Mouse (Mus musculus): ENCODE data around the gene 2310061I04Rik. TPM values are rescaled to one million over a fixed set of nuclear protein-coding genes. Genes with fewer than 3 reads are reported as not detected.

Gene 2310061I04Rik
- total and polyA plus RNA-seq, 2 experiments from 2014 or later: 31.6 to 66.3 TPM

DNA sequence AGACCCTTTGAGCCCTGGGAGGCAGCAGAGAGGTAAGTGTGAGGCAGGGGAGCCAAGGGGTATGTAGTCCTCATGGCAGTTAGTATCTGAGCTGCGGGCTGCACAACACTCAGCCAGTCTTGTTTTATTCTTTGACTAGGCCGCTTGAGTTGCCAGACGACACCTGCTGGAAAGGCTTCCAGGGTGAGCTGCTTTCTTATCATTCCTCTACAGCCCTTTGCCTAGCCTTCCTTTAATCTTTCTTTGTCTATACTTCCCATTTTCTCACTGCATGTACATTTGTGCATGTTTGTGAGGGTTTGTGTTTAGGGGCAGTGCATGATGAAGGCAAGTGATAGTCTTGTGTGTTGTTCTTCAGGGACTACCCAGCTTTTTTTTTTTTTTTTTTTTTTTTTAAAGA, 46.3 kb downstream of the 2310061I04Rik start:
- Histone ChIP-seq H3K4me2 (ENCODE audit: low read depth) (no peak overlapping the region), H3K4me3 (ENCODE audit: low read depth, low read length) (no peak overlapping the region), H3K27ac (ENCODE audit: low read depth, low read length) (no peak overlapping the region), H3K4me1 (ENCODE audit: insufficient read depth) (no peaks in the 10 kb centered on the region), H3K27me3 (ENCODE audit: insufficient read depth, low read length) (no peaks in the 10 kb centered on the region), H3K9me3 (ENCODE audit: low read length) (no peaks in the 10 kb centered on the region), H3K9ac (no peak overlapping the region), H3K36me3 (ENCODE audit: insufficient read depth) (peaks cover 85% of the 10 kb centered on the region)
- TF ChIP-seq CTCF (IDR thresholded peaks at IDR 0.05; ENCODE audit: low read depth): no peak
- ATAC-seq (no peak), DNase-seq (no peak)
- WGBS: 89% methylated on average over 3 of the region's 3 CpGs

DNA sequence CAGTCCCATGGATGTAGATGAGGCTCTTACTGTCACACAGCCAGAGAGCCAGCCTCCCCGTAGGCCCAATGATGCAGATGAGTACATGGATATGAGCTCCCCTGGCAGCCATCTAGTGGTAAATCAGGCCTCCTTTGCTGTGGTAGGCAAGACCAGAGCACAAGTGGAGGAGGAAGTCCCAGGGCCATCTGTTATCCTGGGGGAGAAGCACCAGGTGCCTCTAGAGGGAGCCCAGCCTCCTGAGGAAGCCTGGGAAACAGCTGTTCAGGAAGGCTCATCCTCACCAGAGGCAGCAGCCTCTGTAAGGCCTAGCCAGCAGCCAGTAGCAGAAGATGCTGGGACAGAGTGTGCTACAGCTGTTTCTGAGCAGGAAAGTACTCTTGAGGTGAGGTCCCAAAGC, 49.1 kb downstream of the 2310061I04Rik start:
- ATAC-seq (peak; percentile 38; the same call in 1 of the 2 replicates), DNase-seq (no peak)
- no peaks in the 10 kb centered on the region for H3K27me3 ChIP-seq (ENCODE audit: insufficient read depth, low read length)
- H3K9me3 ChIP-seq (ENCODE audit: low read length): no peaks in the 10 kb centered on the region
- H3K36me3 ChIP-seq (ENCODE audit: insufficient read depth): peaks cover 74% of the 10 kb centered on the region
- H3K27ac ChIP-seq (ENCODE audit: low read depth, low read length): no peak overlapping the region
- WGBS: 67% methylated on average over 1 of the region's 1 CpGs
- no peak overlapping the region for H3K4me3 ChIP-seq (ENCODE audit: low read depth, low read length)
- H3K4me2 ChIP-seq (ENCODE audit: low read depth): no peak overlapping the region
- no peak; the same call in none of the 2 replicates for TF ChIP-seq CTCF (IDR thresholded peaks at IDR 0.05; ENCODE audit: low read depth)
- H3K4me1 ChIP-seq (ENCODE audit: insufficient read depth): no peaks in the 10 kb centered on the region
- no peak overlapping the region for H3K9ac ChIP-seq

DNA sequence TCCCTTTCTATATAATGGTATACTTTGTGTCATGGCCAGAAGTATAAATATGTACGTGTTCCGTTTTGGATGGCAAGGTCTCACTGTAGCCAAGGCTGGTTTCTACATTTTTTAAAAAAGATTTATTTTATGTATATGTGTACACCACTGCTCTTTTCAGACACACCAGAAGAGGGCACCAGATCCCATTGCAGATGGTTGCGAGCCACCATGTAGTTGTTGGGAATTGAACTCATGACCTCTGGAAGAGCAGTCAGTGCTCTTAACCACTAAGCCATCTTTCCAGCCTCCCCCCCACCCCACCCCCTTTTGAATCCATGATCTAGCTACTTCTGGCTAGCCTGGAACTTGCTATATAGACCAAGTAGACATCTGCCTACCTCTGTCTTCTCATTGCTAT, 53.7 kb downstream of the 2310061I04Rik start:
- Histone ChIP-seq H3K27me3 (ENCODE audit: insufficient read depth, low read length) (no peaks in the 10 kb centered on the region), H3K4me2 (ENCODE audit: low read depth) (no peak overlapping the region), H3K4me3 (ENCODE audit: low read depth, low read length) (no peak overlapping the region), H3K27ac (ENCODE audit: low read depth, low read length) (no peak overlapping the region), H3K9ac (no peak overlapping the region), H3K4me1 (ENCODE audit: insufficient read depth) (peaks cover 10% of the 10 kb centered on the region; the same call in 1 of the 2 replicates), H3K36me3 (ENCODE audit: insufficient read depth) (peaks cover 32% of the 10 kb centered on the region), H3K9me3 (ENCODE audit: low read length) (no peaks in the 10 kb centered on the region)
- DNase-seq: no peak
- TF ChIP-seq CTCF (IDR thresholded peaks at IDR 0.05; ENCODE audit: low read depth): peak; percentile 36
- no peak for ATAC-seq
- 91% methylated on average over 3 of the region's 3 CpGs for WGBS

MicroRNA genes within 50 kb of the gene (microRNA counts, 519-probe panel; counts per million panel counts)
- not detected for microRNA mmu-miR-1894-3p
- not detected for microRNA mmu-miR-1894-5p

Small RNAs within 50 kb of the gene (microRNA-seq; reads per million reads assigned to microRNA genes)
- gene Gm28033 (0 to 0.37 reads per million in 2 experiments), gene Mir1894 (0 to 0.37 reads per million in 2 experiments)

Other genes with a start within 250 kb of the 2310061I04Rik start
- gene Vars2, start 229.8 kb downstream of the 2310061I04Rik start, total RNA-seq (2014; rRNA removed): 29.5 and 42.0 TPM in 2 replicates
- 8.5 and 10.4 TPM in 2 replicates for gene Vars2, start 229.8 kb downstream of the 2310061I04Rik start, polyA plus RNA-seq (2015; fragmentation: Nextera tagmentation; extraction: Ambion mirVana)
- gene Gtf2h4, start 223.7 kb downstream of the 2310061I04Rik start, total RNA-seq (2014; rRNA removed): 21.2 and 30.9 TPM in 2 replicates
- 20.9 and 22.1 TPM in 2 replicates for gene Gtf2h4, start 223.7 kb downstream of the 2310061I04Rik start, polyA plus RNA-seq (2015; fragmentation: Nextera tagmentation; extraction: Ambion mirVana)
- 53.0 and 59.8 TPM in 2 replicates for gene Ddr1, start 192.8 kb downstream of the 2310061I04Rik start, total RNA-seq (2014; rRNA removed)
- gene Ddr1, start 192.8 kb downstream of the 2310061I04Rik start, polyA plus RNA-seq (2015; fragmentation: Nextera tagmentation; extraction: Ambion mirVana): 37.3 and 51.2 TPM in 2 replicates
- 8.9 and 9.0 TPM in 2 replicates for gene Ier3, start 75.7 kb downstream of the 2310061I04Rik start, total RNA-seq (2014; rRNA removed)
- 13.0 and 13.1 TPM in 2 replicates for gene Ier3, start 75.7 kb downstream of the 2310061I04Rik start, polyA plus RNA-seq (2015; fragmentation: Nextera tagmentation; extraction: Ambion mirVana)
- 90.4 and 103 TPM in 2 replicates for gene Flot1, start 74.2 kb downstream of the 2310061I04Rik start, total RNA-seq (2014; rRNA removed)
- 104 and 113 TPM in 2 replicates for gene Flot1, start 74.2 kb downstream of the 2310061I04Rik start, polyA plus RNA-seq (2015; fragmentation: Nextera tagmentation; extraction: Ambion mirVana)
- 3,707 and 3,724 TPM in 2 replicates for gene Tubb5, start 59.1 kb downstream of the 2310061I04Rik start, total RNA-seq (2014; rRNA removed)
- 2,151 and 2,226 TPM in 2 replicates for gene Tubb5, start 59.1 kb downstream of the 2310061I04Rik start, polyA plus RNA-seq (2015; fragmentation: Nextera tagmentation; extraction: Ambion mirVana)
- 15.3 and 20.4 TPM in 2 replicates for gene Mdc1, start 55.9 kb downstream of the 2310061I04Rik start, total RNA-seq (2014; rRNA removed)
- 3.0 and 4.4 TPM in 2 replicates for gene Mdc1, start 55.9 kb downstream of the 2310061I04Rik start, polyA plus RNA-seq (2015; fragmentation: Nextera tagmentation; extraction: Ambion mirVana)
- 6.1 and 9.7 TPM in 2 replicates for gene Nrm, start 36.1 kb downstream of the 2310061I04Rik start, total RNA-seq (2014; rRNA removed)
- gene Nrm, start 36.1 kb downstream of the 2310061I04Rik start, polyA plus RNA-seq (2015; fragmentation: Nextera tagmentation; extraction: Ambion mirVana): 13.1 and 15.6 TPM in 2 replicates
- 29.5 and 38.9 TPM in 2 replicates for gene Ppp1r18, start 31.8 kb downstream of the 2310061I04Rik start, total RNA-seq (2014; rRNA removed)
- gene Ppp1r18, start 31.8 kb downstream of the 2310061I04Rik start, polyA plus RNA-seq (2015; fragmentation: Nextera tagmentation; extraction: Ambion mirVana): 22.3 and 23.3 TPM in 2 replicates
- 33.0 and 33.2 TPM in 2 replicates for gene Dhx16, start 17.6 kb downstream of the 2310061I04Rik start, total RNA-seq (2014; rRNA removed)
- 21.8 and 22.1 TPM in 2 replicates for gene Dhx16, start 17.6 kb downstream of the 2310061I04Rik start, polyA plus RNA-seq (2015; fragmentation: Nextera tagmentation; extraction: Ambion mirVana)
- gene Atat1, start 12.6 kb upstream of the 2310061I04Rik start, total RNA-seq (2014; rRNA removed): 206 and 218 TPM in 2 replicates
- 371 and 379 TPM in 2 replicates for gene Atat1, start 12.6 kb upstream of the 2310061I04Rik start, polyA plus RNA-seq (2015; fragmentation: Nextera tagmentation; extraction: Ambion mirVana)
- gene Mrps18b, start 19.0 kb upstream of the 2310061I04Rik start, total RNA-seq (2014; rRNA removed): 34.5 and 44.5 TPM in 2 replicates
- 65.5 and 69.7 TPM in 2 replicates for gene Mrps18b, start 19.0 kb upstream of the 2310061I04Rik start, polyA plus RNA-seq (2015; fragmentation: Nextera tagmentation; extraction: Ambion mirVana)
- gene Ppp1r10, start 19.0 kb upstream of the 2310061I04Rik start, total RNA-seq (2014; rRNA removed): 42.9 and 60.2 TPM in 2 replicates
- 23.2 and 32.5 TPM in 2 replicates for gene Ppp1r10, start 19.0 kb upstream of the 2310061I04Rik start, polyA plus RNA-seq (2015; fragmentation: Nextera tagmentation; extraction: Ambion mirVana)
- 55.9 and 60.4 TPM in 2 replicates for gene Abcf1, start 72.3 kb upstream of the 2310061I04Rik start, total RNA-seq (2014; rRNA removed)
- 89.0 and 101 TPM in 2 replicates for gene Abcf1, start 72.3 kb upstream of the 2310061I04Rik start, polyA plus RNA-seq (2015; fragmentation: Nextera tagmentation; extraction: Ambion mirVana)
- 86.2 and 115 TPM in 2 replicates for gene Gnl1, start 82.4 kb upstream of the 2310061I04Rik start, total RNA-seq (2014; rRNA removed)
- 63.1 and 83.4 TPM in 2 replicates for gene Gnl1, start 82.4 kb upstream of the 2310061I04Rik start, polyA plus RNA-seq (2015; fragmentation: Nextera tagmentation; extraction: Ambion mirVana)
- gene Prr3, start 82.8 kb upstream of the 2310061I04Rik start, total RNA-seq (2014; rRNA removed): 38.4 and 49.8 TPM in 2 replicates
- gene Prr3, start 82.8 kb upstream of the 2310061I04Rik start, polyA plus RNA-seq (2015; fragmentation: Nextera tagmentation; extraction: Ambion mirVana): 83.1 and 93.9 TPM in 2 replicates
- 0.33 and 1.0 TPM in 2 replicates for gene H2-T24, start 123.1 kb upstream of the 2310061I04Rik start, total RNA-seq (2014; rRNA removed)
- gene H2-T24, start 123.1 kb upstream of the 2310061I04Rik start, polyA plus RNA-seq (2015; fragmentation: Nextera tagmentation; extraction: Ambion mirVana): 1.6 and 4.7 TPM in 2 replicates
- 9.0 and 10.2 TPM in 2 replicates for gene H2-T23, start 135.4 kb upstream of the 2310061I04Rik start, total RNA-seq (2014; rRNA removed)
- gene H2-T23, start 135.4 kb upstream of the 2310061I04Rik start, polyA plus RNA-seq (2015; fragmentation: Nextera tagmentation; extraction: Ambion mirVana): 6.4 and 6.9 TPM in 2 replicates
- gene H2-T22, start 145.3 kb upstream of the 2310061I04Rik start, total RNA-seq (2014; rRNA removed): 10.3 and 13.1 TPM in 2 replicates
- 6.2 and 6.5 TPM in 2 replicates for gene H2-T22, start 145.3 kb upstream of the 2310061I04Rik start, polyA plus RNA-seq (2015; fragmentation: Nextera tagmentation; extraction: Ambion mirVana)
- 0.31 TPM in 1 of 2 replicates, not detected in the other for gene Gm6034, start 145.5 kb upstream of the 2310061I04Rik start, total RNA-seq (2014; rRNA removed)
- gene Gm6034, start 145.5 kb upstream of the 2310061I04Rik start, polyA plus RNA-seq (2015; fragmentation: Nextera tagmentation; extraction: Ambion mirVana): not detected in 2 replicates
- gene Gm11127, start 160.9 kb upstream of the 2310061I04Rik start, total RNA-seq (2014; rRNA removed): 0.15 TPM in 1 of 2 replicates, not detected in the other
- not detected in 2 replicates for gene Gm11127, start 160.9 kb upstream of the 2310061I04Rik start, polyA plus RNA-seq (2015; fragmentation: Nextera tagmentation; extraction: Ambion mirVana)
- not detected in 2 replicates for gene Gm19684, start 224.2 kb upstream of the 2310061I04Rik start, total RNA-seq (2014; rRNA removed)
- not detected in 2 replicates for gene Gm19684, start 224.2 kb upstream of the 2310061I04Rik start, polyA plus RNA-seq (2015; fragmentation: Nextera tagmentation; extraction: Ambion mirVana)
- not detected in 2 replicates for gene Gm7030, start 232.0 kb upstream of the 2310061I04Rik start, total RNA-seq (2014; rRNA removed)
- gene Gm7030, start 232.0 kb upstream of the 2310061I04Rik start, polyA plus RNA-seq (2015; fragmentation: Nextera tagmentation; extraction: Ambion mirVana): not detected in 2 replicates